Mouse (Mus musculus) thymus, postnatal 4 days (tissue): ENCODE measurements around the gene Gm10096.
"Not testable (repeated sequence)": the region's sequence is repeated elsewhere in the genome, so short reads cannot be mapped to it uniquely, and the experiment has no call there.

Experiments used
- DNase-seq: peaks from one replicate; pipeline ENCODE4 v3.0.0; 2021

The Gm10096 gene

GRCm38 (mm10) chrX:28954602-28955001, at the start of gene Gm10096:
Gm10096 (minus strand) TSS chrX:28954702.
- DNase-seq: not testable (repeated sequence)
